Mouse (Mus musculus) left cerebral cortex, adult 2 months (tissue): ENCODE measurements around the gene R3hdml. TPM values are rescaled to one million over a fixed set of nuclear protein-coding genes. Genes with fewer than 3 reads are reported as not detected.
A peak's percentile ranks its signal among the peaks of the same experiment; 100 is the strongest.
"Not testable (repeated sequence)": the region's sequence is repeated elsewhere in the genome, so short reads cannot be mapped to it uniquely, and the experiment has no call there.

Experiments
- DNase-seq, 2 experiments: peaks; one replicate each; pipeline ENCODE4 v3.0.0; 2021 to 2022; ENCODE audit warnings: low spot score in 2 of 2, mixed read lengths in 1 of 2; ENCODE audit errors: extremely low spot score in 1 of 2
- H3K27ac ChIP-seq: fragments of 200-600 bp; 2 replicates; pipeline ENCODE4 v1.8.1; 2022
- H3K4me3 ChIP-seq: fragments of 200-600 bp; 2 replicates; pipeline ENCODE4 v1.8.1; 2022
- CTCF ChIP-seq: fragments of 200-600 bp; IDR thresholded peaks from 2 replicates; pipeline ENCODE4 v1.8.1; 2022; ENCODE audit warnings: antibody characterized with exemption, mild to moderate bottlenecking, moderate library complexity
- intact Hi-C: fragments of 180-260 bp; cut with DNase I; formaldehyde crosslinking; loops from one replicate; pipeline ENCODE4 v1.15.1; 2025
- long read RNA-seq, 2 experiments: library from polyadenylated mRNA; stranded (forward); transcript quantifications; one replicate each; pipeline ENCODE4 v2.0.0; 2021; ENCODE audit warnings: borderline mapping rate in 2 of 2
- total RNA-seq, 2 experiments: library from RNA; stranded (reverse); gene quantifications; 2 replicates each; pipeline ENCODE4 v1.2.3; 2021

Gene R3hdml
- not detected for total RNA-seq
- long read RNA-seq, experiment 1 = 0 reads
- long read RNA-seq, experiment 2 = 0 reads

- no peak within 1 kb of the TSS for H3K4me3 ChIP-seq
- TF ChIP-seq CTCF = no peak
- intact Hi-C loops = no loop called here
- no peak for DNase-seq
- no peak within 1 kb of the TSS for H3K27ac ChIP-seq
Measured at GRCm38 (mm10) chr2:163492018-163492417, at the start of gene R3hdml. Gene R3hdml, plus strand, starts transcription at chr2:163492318.

- Histone ChIP-seq H3K4me3 (no peak overlapping the region), H3K27ac (no peak overlapping the region)
- no peak for TF ChIP-seq CTCF
- DNase-seq = no peak
- intact Hi-C loops = no loop called here
Measured at GRCm38 (mm10) chr2:163443543-163443942, 48.6 kb upstream of the R3hdml start.

- H3K27ac ChIP-seq = no peak overlapping the region
- intact Hi-C loops = no loop called here
- no peak for TF ChIP-seq CTCF
- DNase-seq = no peak
- no peak overlapping the region for H3K4me3 ChIP-seq
Measured at GRCm38 (mm10) chr2:163444017-163444416, 48.1 kb upstream of the R3hdml start.

GRCm38 (mm10) chr2:163447375-163447774 lies 44.7 kb upstream of the R3hdml start:
- Histone ChIP-seq H3K27ac (no peak overlapping the region), H3K4me3 (no peak overlapping the region)
- DNase-seq = no peak
- TF ChIP-seq CTCF = no peak
- intact Hi-C loops = no loop called here

- Histone ChIP-seq H3K27ac (no peak overlapping the region), H3K4me3 (no peak overlapping the region)
- TF ChIP-seq CTCF = no peak
- no peak for DNase-seq
- intact Hi-C loops = no loop called here
Measured at GRCm38 (mm10) chr2:163449276-163449675, 42.8 kb upstream of the R3hdml start.

GRCm38 (mm10) chr2:163450668-163451295 lies 41.3 kb upstream of the R3hdml start:
- Histone ChIP-seq H3K4me3 (no peak overlapping the region), H3K27ac (peak overlapping the region; percentile 47)
- intact Hi-C loops = no loop called here
- TF ChIP-seq CTCF = no peak
- DNase-seq = peak in 1 of 2 experiments; percentile 52

- Histone ChIP-seq H3K27ac (no peak overlapping the region), H3K4me3 (no peak overlapping the region)
- DNase-seq = no peak
- intact Hi-C loops = no loop called here
- TF ChIP-seq CTCF = peak; percentile 46
Measured at GRCm38 (mm10) chr2:163452738-163453137, 39.4 kb upstream of the R3hdml start.

GRCm38 (mm10) chr2:163453378-163453777 lies 38.7 kb upstream of the R3hdml start:
- no peak for DNase-seq
- intact Hi-C loops = no loop called here
- H3K4me3 ChIP-seq = no peak overlapping the region
- no peak overlapping the region for H3K27ac ChIP-seq
- no peak for TF ChIP-seq CTCF

- no peak for TF ChIP-seq CTCF
- Histone ChIP-seq H3K4me3 (peak overlapping the region; percentile 1; the same call in 1 of the 2 replicates), H3K27ac (peak overlapping the region; percentile 28; the same call in 1 of the 2 replicates)
- DNase-seq = no peak
- intact Hi-C loops = no loop called here
Measured at GRCm38 (mm10) chr2:163458539-163459265, 33.4 kb upstream of the R3hdml start.

- TF ChIP-seq CTCF = no peak
- peak overlapping the region; percentile 28; the same call in 1 of the 2 replicates for H3K27ac ChIP-seq
- 0 out of 2 replicates have a peak overlapping the region, but pooled peaks have one; percentile 1 for H3K4me3 ChIP-seq
- intact Hi-C loops = no loop called here
- DNase-seq = no peak
Measured at GRCm38 (mm10) chr2:163459380-163459779, 32.7 kb upstream of the R3hdml start.

- intact Hi-C loops = no loop called here
- DNase-seq = no peak
- Histone ChIP-seq H3K27ac (no peak overlapping the region), H3K4me3 (no peak overlapping the region)
- no peak for TF ChIP-seq CTCF
Measured at GRCm38 (mm10) chr2:163460622-163461021, 31.5 kb upstream of the R3hdml start.

- not testable (repeated sequence) for DNase-seq
Measured at GRCm38 (mm10) chr2:163461307-163461706, 30.8 kb upstream of the R3hdml start.

More at GRCm38 (mm10) chr2:163461307-163461706, 30.8 kb upstream of the R3hdml start:
- intact Hi-C loops, H3K27ac ChIP-seq, H3K4me3 ChIP-seq: not testable (repeated sequence)
